Mouse (Mus musculus): Measurements from ENCODE around the gene Tmem223.

- no peak; the same call in 1 of the 2 replicates for TF ChIP-seq CTCF (conservative IDR thresholded peaks at IDR 0.05; ENCODE audit: insufficient read depth, insufficient read length, low read depth, low read length)
- no peak for TF ChIP-seq POLR2A (IDR thresholded peaks at IDR 0.05; ENCODE audit: low read depth, low read length)
Observed at GRCm38 (mm10) chr19:8815812-8816211, 45.0 kb downstream of the Tmem223 start.

All from kidney, adult 2 months (tissue).